Mouse (Mus musculus) CH12.LX (cell line): Measurements from ENCODE around the gene Cd59a. TPM values are rescaled to one million over a fixed set of nuclear protein-coding genes. Genes with fewer than 3 reads are reported as not detected.

ENCODE experiments used
- DNase-seq: peaks from one replicate; pipeline ENCODE4 v3.0.0-alpha.2; 2013; ENCODE audit errors: extremely low read depth
- H3K27ac ChIP-seq: 2 replicates; pipeline ENCODE4 v1.5.1; 2012; ENCODE audit warnings: low read depth, mild to moderate bottlenecking, control low read depth, moderate library complexity; ENCODE audit not compliant: insufficient read depth
- H3K27me3 ChIP-seq: replicated peaks from 2 replicates; pipeline ENCODE3; 2012; ENCODE audit warnings: inconsistent platforms
- H3K36me3 ChIP-seq, 2 experiments: replicated peaks in 1 of 2; 2 replicates each; pipeline versions ENCODE3 to v1.6.1; 2012; ENCODE audit warnings: inconsistent platforms in 1 of 2, low read length in 1 of 2, mild to moderate bottlenecking in 1 of 2, mixed read lengths in 1 of 2, moderate library complexity in 1 of 2; ENCODE audit not compliant: control insufficient read depth in 1 of 2, insufficient read depth in 1 of 2
- H3K4me1 ChIP-seq, 2 experiments: 2 replicates each; pipeline ENCODE4 v1.6.1; 2012; ENCODE audit warnings: inconsistent platforms in 1 of 2, moderate library complexity in 1 of 2; ENCODE audit not compliant: insufficient read depth in 2 of 2, control insufficient read depth in 1 of 2
- H3K4me2 ChIP-seq: 2 replicates; pipeline ENCODE4 v1.6.1; 2012; ENCODE audit warnings: low read depth, mild to moderate bottlenecking, control low read depth; ENCODE audit not compliant: poor library complexity, insufficient read depth, severe bottlenecking
- H3K4me3 ChIP-seq, 3 experiments: fragments of 150-350 bp in 1 of 3; sonication (generic) in 1 of 3; replicated peaks in 1 of 3; 2 replicates each; pipeline versions ENCODE3 to v1.5.1; 2011 to 2012; ENCODE audit warnings: low read depth in 2 of 3, low read length in 2 of 3, mild to moderate bottlenecking in 2 of 3, moderate library complexity in 2 of 3, control low read depth in 1 of 3, improper control_type of control experiment in 1 of 3, inconsistent platforms in 1 of 3, mixed read lengths in 1 of 3; ENCODE audit not compliant: poor library complexity in 1 of 3
- H3K79me2 ChIP-seq: replicated peaks from 2 replicates; pipeline ENCODE4 v1.6.1; 2012; ENCODE audit warnings: mild to moderate bottlenecking, moderate library complexity; ENCODE audit not compliant: control insufficient read depth, poor library complexity, insufficient read depth, severe bottlenecking; ENCODE audit errors: extremely low read depth
- H3K9ac ChIP-seq: 2 replicates; pipeline ENCODE4 v1.6.1; 2012; ENCODE audit warnings: low read depth, mild to moderate bottlenecking, control low read depth, moderate library complexity; ENCODE audit not compliant: insufficient read depth
- H3K9me3 ChIP-seq: replicated peaks from 2 replicates; pipeline ENCODE3; 2012; ENCODE audit warnings: low read length, inconsistent platforms, mixed read lengths
- CHD1 ChIP-seq: IDR thresholded peaks from 2 replicates; pipeline ENCODE4 v1.6.1; 2012; ENCODE audit warnings: low read depth, low read length, improper control_type of control experiment, inconsistent platforms
- CHD2 ChIP-seq: IDR thresholded peaks from 2 replicates; pipeline ENCODE4 v1.6.1; 2011; ENCODE audit warnings: low read length, improper control_type of control experiment
- E2F4 ChIP-seq: IDR thresholded peaks from 2 replicates; pipeline ENCODE4 v1.6.1; 2011; ENCODE audit warnings: low read depth, low read length, improper control_type of control experiment; ENCODE audit not compliant: insufficient replicate concordance
- EP300 ChIP-seq: IDR thresholded peaks from 2 replicates; pipeline ENCODE4 v1.6.1; 2011; ENCODE audit warnings: low read length, improper control_type of control experiment
- GABPA ChIP-seq: IDR thresholded peaks from 2 replicates; pipeline ENCODE4 v1.6.1; 2012; ENCODE audit warnings: low read depth, low read length, improper control_type of control experiment, inconsistent platforms; ENCODE audit not compliant: insufficient replicate concordance
- HCFC1 ChIP-seq: IDR thresholded peaks from 2 replicates; pipeline ENCODE4 v1.6.1; 2012; ENCODE audit warnings: low read depth, mild to moderate bottlenecking, inconsistent platforms, low read length, improper control_type of control experiment
- JUND ChIP-seq: conservative IDR thresholded peaks from 2 replicates; pipeline ENCODE4 v1.6.1; 2011; ENCODE audit warnings: low read depth, low read length, improper control_type of control experiment
- MAX ChIP-seq: IDR thresholded peaks from 2 replicates; pipeline ENCODE4 v1.6.1; 2011; ENCODE audit warnings: low read length, improper control_type of control experiment
- MEF2A ChIP-seq: IDR thresholded peaks from 2 replicates; pipeline ENCODE4 v1.6.1; 2014; ENCODE audit warnings: low read depth, mild to moderate bottlenecking, inconsistent platforms, low read length, improper control_type of control experiment, borderline replicate concordance
- MXI1 ChIP-seq: IDR thresholded peaks from 2 replicates; pipeline ENCODE4 v1.6.1; 2011; ENCODE audit warnings: mild to moderate bottlenecking, low read depth, low read length, improper control_type of control experiment
- NELFE ChIP-seq: IDR thresholded peaks from 2 replicates; pipeline ENCODE4 v1.6.1; 2011; ENCODE audit warnings: low read depth, low read length, improper control_type of control experiment
- PAX5 ChIP-seq: IDR thresholded peaks from 2 replicates; pipeline ENCODE4 v1.6.1; 2012; ENCODE audit warnings: low read length, inconsistent platforms, mixed read lengths
- POLR2A ChIP-seq: IDR thresholded peaks from 2 replicates; pipeline ENCODE4 v1.6.1; 2011; ENCODE audit warnings: low read depth, mild to moderate bottlenecking, improper control_type of control experiment, low read length
- POLR2AphosphoS2 ChIP-seq: IDR thresholded peaks from 2 replicates; pipeline ENCODE4 v1.6.1; 2011; ENCODE audit warnings: low read depth, low read length, improper control_type of control experiment
- RAD21 ChIP-seq: IDR thresholded peaks from 2 replicates; pipeline ENCODE4 v1.6.1; 2011; ENCODE audit warnings: low read depth, mild to moderate bottlenecking, low read length, improper control_type of control experiment, moderate library complexity
- TBP ChIP-seq: conservative IDR thresholded peaks from 2 replicates; pipeline ENCODE4 v1.6.1; 2011; ENCODE audit warnings: low read depth, low read length, improper control_type of control experiment
- TCF12 ChIP-seq: IDR thresholded peaks from 2 replicates; pipeline ENCODE4 v1.6.1; 2014; ENCODE audit warnings: low read depth, mild to moderate bottlenecking, inconsistent platforms, low read length, improper control_type of control experiment
- USF1 ChIP-seq: IDR thresholded peaks from 2 replicates; pipeline ENCODE4 v1.6.1; 2014; ENCODE audit warnings: low read depth, mild to moderate bottlenecking, inconsistent platforms, low read length, improper control_type of control experiment
- USF2 ChIP-seq: conservative IDR thresholded peaks from 2 replicates; pipeline ENCODE4 v1.6.1; 2011; ENCODE audit warnings: low read depth, low read length, improper control_type of control experiment
- ZNF384 ChIP-seq: IDR thresholded peaks from 2 replicates; pipeline ENCODE4 v1.6.1; 2012; ENCODE audit warnings: low read depth, low read length, improper control_type of control experiment, inconsistent platforms
- dilution Hi-C: fragments of 300-500 bp; cut with MboI; formaldehyde crosslinking; loops from 2 replicates; pipeline ENCODE4 v1.14.3; 2020; ENCODE audit warnings: low sequenced_read_pairs; ENCODE audit not compliant: extremely low pct_unique_long_range_greater_than_20kb, extremely low pct_ligation_motif_present
- in situ Hi-C: fragments of 300-500 bp; cut with MboI; formaldehyde crosslinking; loops from 3 replicates; pipeline ENCODE4 v1.14.3; 2019; ENCODE audit warnings: low sequenced_read_pairs, low pct_ligation_motif_present, low pct_unique_long_range_greater_than_20kb, mixed read lengths
- polyA plus RNA-seq: library from polyadenylated mRNA; unstranded; fragments of >175 nt; gene quantifications from 2 replicates; pipeline ENCODE4 v1.2.1, GENCODE M21; 2012; ENCODE audit warnings: low read depth; ENCODE audit not compliant: insufficient read length
- total RNA-seq, 2 experiments: library from RNA; depleted of rRNA; stranded (reverse); fragments of 300-350 nt in 1 of 2; fragments of >200 nt in 1 of 2; gene quantifications; 2 replicates each; pipeline ENCODE4 v1.2.3; 2012 to 2014

Gene Cd59a
- total and polyA plus RNA-seq, 3 experiments, result 4.5 to 6.6 (median 4.8) TPM

- H3K9me3 ChIP-seq, result no peaks in the 10 kb centered on the region
- no peaks in the 10 kb centered on the region for H3K36me3 ChIP-seq
- in situ Hi-C loops (no loop called here), dilution Hi-C loops (no loop called here)
- no peak for DNase-seq
- peaks cover 0 to 18% of the 10 kb centered on the region in 2 experiments; a peak in 2 of 4 replicates for H3K4me1 ChIP-seq
- no peak overlapping the region for H3K4me2 ChIP-seq
- H3K9ac ChIP-seq, result no peak overlapping the region
- H3K4me3 ChIP-seq, result no peak overlapping the region
- H3K27me3 ChIP-seq, result no peaks in the 10 kb centered on the region
- no peak overlapping the region for H3K27ac ChIP-seq
- TF ChIP-seq TCF12, result no peak
- no peak for TF ChIP-seq USF1
- TF ChIP-seq HCFC1, result no peak
- TF ChIP-seq USF2, result no peak
- TF ChIP-seq EP300, result no peak
- no peak for TF ChIP-seq JUND
- no peak for TF ChIP-seq NELFE
- no peak for TF ChIP-seq PAX5
- no peak for TF ChIP-seq MEF2A
- no peak for TF ChIP-seq CHD2
- H3K79me2 ChIP-seq, result no peaks in the 10 kb centered on the region
Observed at GRCm38 (mm10) chr2:104157831-104158230, 62.2 kb downstream of the Cd59a start.

- TF ChIP-seq POLR2AphosphoS2 (no peak), POLR2A (no peak), MXI1 (no peak), USF1 (no peak), CHD2 (no peak), E2F4 (no peak), HCFC1 (no peak), GABPA (no peak), TBP (no peak), ZNF384 (no peak), TCF12 (no peak), MAX (no peak), CHD1 (no peak), RAD21 (no peak)
- Histone ChIP-seq H3K4me3 (no peak overlapping the region), H3K4me1 (no peaks in the 10 kb centered on the region), H3K79me2 (no peaks in the 10 kb centered on the region), H3K36me3 (no peaks in the 10 kb centered on the region), H3K27ac (no peak overlapping the region), H3K4me2 (no peak overlapping the region), H3K9me3 (no peaks in the 10 kb centered on the region), H3K9ac (no peak overlapping the region), H3K27me3 (no peaks in the 10 kb centered on the region)
- DNase-seq, result no peak
- in situ Hi-C loops, result no loop called here
- dilution Hi-C loops, result no loop called here
Observed at GRCm38 (mm10) chr2:104163418-104163817, 67.8 kb downstream of the Cd59a start.
